Mouse (Mus musculus): ENCODE data around the gene Eef1a1. TPM values are rescaled to one million over a fixed set of nuclear protein-coding genes. Genes with fewer than 3 reads are reported as not detected.

Gene Eef1a1
- polyA plus RNA-seq, 1 experiment: 2,102 TPM

GRCm38 (mm10) chr9:78506722-78507077 lies 17.7 kb upstream of the Eef1a1 start:
- Histone ChIP-seq H3K27ac (ENCODE audit: control insufficient read depth, insufficient read depth, low read depth, low read length) (no peak overlapping the region), H3K4me1 (ENCODE audit: control insufficient read depth, insufficient read depth, low read length) (no peaks in the 10 kb centered on the region), H3K27me3 (ENCODE audit: control insufficient read depth, insufficient read depth, low read length) (no peaks in the 10 kb centered on the region), H3K36me3 (ENCODE audit: control insufficient read depth, insufficient read depth, low read length) (no peaks in the 10 kb centered on the region), H3K4me3 (ENCODE audit: control insufficient read depth, low read depth, low read length) (no peak overlapping the region)
- TF ChIP-seq POLR2A (IDR thresholded peaks at IDR 0.05; ENCODE audit: control insufficient read depth, low read depth, low read length): no peak
- no peak for TF ChIP-seq CTCF (IDR thresholded peaks at IDR 0.05; ENCODE audit: control insufficient read depth, insufficient read depth, insufficient replicate concordance, low read depth, low read length)

- no peak for TF ChIP-seq POLR2A (IDR thresholded peaks at IDR 0.05; ENCODE audit: control insufficient read depth, low read depth, low read length)
- TF ChIP-seq CTCF (IDR thresholded peaks at IDR 0.05; ENCODE audit: control insufficient read depth, insufficient read depth, insufficient replicate concordance, low read depth, low read length): no peak
- Histone ChIP-seq H3K4me1 (ENCODE audit: control insufficient read depth, insufficient read depth, low read length) (no peaks in the 10 kb centered on the region), H3K4me3 (ENCODE audit: control insufficient read depth, low read depth, low read length) (no peak overlapping the region), H3K36me3 (ENCODE audit: control insufficient read depth, insufficient read depth, low read length) (no peaks in the 10 kb centered on the region), H3K27me3 (ENCODE audit: control insufficient read depth, insufficient read depth, low read length) (no peaks in the 10 kb centered on the region), H3K27ac (ENCODE audit: control insufficient read depth, insufficient read depth, low read depth, low read length) (no peak overlapping the region)
Observed at GRCm38 (mm10) chr9:78506002-78506721, 17.2 kb upstream of the Eef1a1 start.

- Histone ChIP-seq H3K36me3 (ENCODE audit: control insufficient read depth, insufficient read depth, low read length) (no peaks in the 10 kb centered on the region), H3K4me3 (ENCODE audit: control insufficient read depth, low read depth, low read length) (no peak overlapping the region), H3K27ac (ENCODE audit: control insufficient read depth, insufficient read depth, low read depth, low read length) (no peak overlapping the region), H3K4me1 (ENCODE audit: control insufficient read depth, insufficient read depth, low read length) (no peaks in the 10 kb centered on the region), H3K27me3 (ENCODE audit: control insufficient read depth, insufficient read depth, low read length) (no peaks in the 10 kb centered on the region)
- no peak for TF ChIP-seq POLR2A (IDR thresholded peaks at IDR 0.05; ENCODE audit: control insufficient read depth, low read depth, low read length)
- no peak for TF ChIP-seq CTCF (IDR thresholded peaks at IDR 0.05; ENCODE audit: control insufficient read depth, insufficient read depth, insufficient replicate concordance, low read depth, low read length)
Observed at GRCm38 (mm10) chr9:78505223-78505622, 16.3 kb upstream of the Eef1a1 start.

GRCm38 (mm10) chr9:78504679-78505078 lies 15.7 kb upstream of the Eef1a1 start:
- TF ChIP-seq POLR2A (IDR thresholded peaks at IDR 0.05; ENCODE audit: control insufficient read depth, low read depth, low read length): no peak
- no peak for TF ChIP-seq CTCF (IDR thresholded peaks at IDR 0.05; ENCODE audit: control insufficient read depth, insufficient read depth, insufficient replicate concordance, low read depth, low read length)
- no peaks in the 10 kb centered on the region for H3K36me3 ChIP-seq (ENCODE audit: control insufficient read depth, insufficient read depth, low read length)
- H3K4me1 ChIP-seq (ENCODE audit: control insufficient read depth, insufficient read depth, low read length): no peaks in the 10 kb centered on the region
- H3K4me3 ChIP-seq (ENCODE audit: control insufficient read depth, low read depth, low read length): no peak overlapping the region
- no peaks in the 10 kb centered on the region for H3K27me3 ChIP-seq (ENCODE audit: control insufficient read depth, insufficient read depth, low read length)
- no peak overlapping the region for H3K27ac ChIP-seq (ENCODE audit: control insufficient read depth, insufficient read depth, low read depth, low read length)

- Histone ChIP-seq H3K36me3 (ENCODE audit: control insufficient read depth, insufficient read depth, low read length) (no peaks in the 10 kb centered on the region), H3K27me3 (ENCODE audit: control insufficient read depth, insufficient read depth, low read length) (no peaks in the 10 kb centered on the region), H3K4me1 (ENCODE audit: control insufficient read depth, insufficient read depth, low read length) (no peaks in the 10 kb centered on the region), H3K27ac (ENCODE audit: control insufficient read depth, insufficient read depth, low read depth, low read length) (no peak overlapping the region), H3K4me3 (ENCODE audit: control insufficient read depth, low read depth, low read length) (no peak overlapping the region)
- TF ChIP-seq CTCF (IDR thresholded peaks at IDR 0.05; ENCODE audit: control insufficient read depth, insufficient read depth, insufficient replicate concordance, low read depth, low read length) (no peak), POLR2A (IDR thresholded peaks at IDR 0.05; ENCODE audit: control insufficient read depth, low read depth, low read length) (no peak)
Observed at GRCm38 (mm10) chr9:78504133-78504532, 15.2 kb upstream of the Eef1a1 start.

GRCm38 (mm10) chr9:78503223-78504079 lies 14.5 kb upstream of the Eef1a1 start:
- Histone ChIP-seq H3K27ac (ENCODE audit: control insufficient read depth, insufficient read depth, low read depth, low read length) (no peak overlapping the region), H3K36me3 (ENCODE audit: control insufficient read depth, insufficient read depth, low read length) (no peaks in the 10 kb centered on the region), H3K4me3 (ENCODE audit: control insufficient read depth, low read depth, low read length) (no peak overlapping the region), H3K27me3 (ENCODE audit: control insufficient read depth, insufficient read depth, low read length) (no peaks in the 10 kb centered on the region), H3K4me1 (ENCODE audit: control insufficient read depth, insufficient read depth, low read length) (no peaks in the 10 kb centered on the region)
- TF ChIP-seq CTCF (IDR thresholded peaks at IDR 0.05; ENCODE audit: control insufficient read depth, insufficient read depth, insufficient replicate concordance, low read depth, low read length) (no peak), POLR2A (IDR thresholded peaks at IDR 0.05; ENCODE audit: control insufficient read depth, low read depth, low read length) (no peak)

GRCm38 (mm10) chr9:78501284-78501683 lies 12.3 kb upstream of the Eef1a1 start:
- TF ChIP-seq POLR2A (IDR thresholded peaks at IDR 0.05; ENCODE audit: control insufficient read depth, low read depth, low read length) (no peak), CTCF (IDR thresholded peaks at IDR 0.05; ENCODE audit: control insufficient read depth, insufficient read depth, insufficient replicate concordance, low read depth, low read length) (no peak)
- H3K27me3 ChIP-seq (ENCODE audit: control insufficient read depth, insufficient read depth, low read length): no peaks in the 10 kb centered on the region

More at GRCm38 (mm10) chr9:78501284-78501683, 12.3 kb upstream of the Eef1a1 start:
- no peak overlapping the region for H3K27ac ChIP-seq (ENCODE audit: control insufficient read depth, insufficient read depth, low read depth, low read length)
- H3K36me3 ChIP-seq (ENCODE audit: control insufficient read depth, insufficient read depth, low read length): no peaks in the 10 kb centered on the region
- H3K4me1 ChIP-seq (ENCODE audit: control insufficient read depth, insufficient read depth, low read length): no peaks in the 10 kb centered on the region
- H3K4me3 ChIP-seq (ENCODE audit: control insufficient read depth, low read depth, low read length): no peak overlapping the region

Data from testis, adult 2 months (tissue).